Mouse (Mus musculus) neural tube, embryonic 13.5 days (tissue): ENCODE measurements around the gene Cldn7. TPM values are rescaled to one million over a fixed set of nuclear protein-coding genes. Genes with fewer than 3 reads are reported as not detected.

Source experiments
- ATAC-seq: fragments of 200-750 bp; cut with Nextera tagmentation; 2 replicates; pipeline ENCODE4 v1.8.0; 2017; ENCODE audit warnings: low read depth, mild to moderate bottlenecking, moderate TSS enrichment, moderate library complexity
- H3K27ac ChIP-seq: fragments of 300-500 bp; sonication (generic); replicated peaks from 2 replicates; pipeline ENCODE4 v1.5.1; 2015; ENCODE audit warnings: moderate library complexity, mild to moderate bottlenecking, inconsistent platforms
- H3K27me3 ChIP-seq: fragments of 300-500 bp; sonication (generic); 2 replicates; pipeline ENCODE4 v1.6.1; 2015; ENCODE audit warnings: mild to moderate bottlenecking, inconsistent platforms
- H3K36me3 ChIP-seq: fragments of 300-500 bp; sonication (generic); 2 replicates; pipeline ENCODE4 v1.6.1; 2015; ENCODE audit warnings: mild to moderate bottlenecking, inconsistent platforms
- H3K4me1 ChIP-seq: fragments of 300-500 bp; sonication (generic); replicated peaks from 2 replicates; pipeline ENCODE4 v1.6.1; 2015; ENCODE audit warnings: inconsistent platforms
- H3K4me2 ChIP-seq: fragments of 300-500 bp; sonication (generic); 2 replicates; pipeline ENCODE4 v1.6.1; 2015; ENCODE audit warnings: inconsistent platforms, mild to moderate bottlenecking, moderate library complexity
- H3K4me3 ChIP-seq: fragments of 300-500 bp; sonication (generic); 2 replicates; pipeline ENCODE4 v1.5.1; 2015; ENCODE audit warnings: mild to moderate bottlenecking, inconsistent platforms
- H3K9ac ChIP-seq: fragments of 300-500 bp; sonication (generic); 2 replicates; pipeline ENCODE4 v1.6.1; 2015; ENCODE audit warnings: moderate library complexity, mild to moderate bottlenecking, inconsistent platforms
- H3K9me3 ChIP-seq: fragments of 300-500 bp; sonication (generic); 2 replicates; pipeline ENCODE4 v1.6.1; 2016; ENCODE audit warnings: inconsistent platforms
- WGBS: fragments of 180-500 bp; shearing (Covaris S2); methylation state at CpG from one replicate; pipeline ENCODE4 v1.1.7; 2015; 5-methylcytosine and 5-hydroxymethylcytosine counted together
- polyA plus RNA-seq: library from polyadenylated mRNA; unstranded; fragments of >200 nt; fragmentation: Nextera tagmentation; extraction: Ambion mirVana; gene quantifications from 2 replicates; pipeline ENCODE4 v1.2.1, GENCODE M21; 2015

The Cldn7 gene
- polyA plus RNA-seq, 1 experiment from 2014 or later: 0.33 TPM

DNA sequence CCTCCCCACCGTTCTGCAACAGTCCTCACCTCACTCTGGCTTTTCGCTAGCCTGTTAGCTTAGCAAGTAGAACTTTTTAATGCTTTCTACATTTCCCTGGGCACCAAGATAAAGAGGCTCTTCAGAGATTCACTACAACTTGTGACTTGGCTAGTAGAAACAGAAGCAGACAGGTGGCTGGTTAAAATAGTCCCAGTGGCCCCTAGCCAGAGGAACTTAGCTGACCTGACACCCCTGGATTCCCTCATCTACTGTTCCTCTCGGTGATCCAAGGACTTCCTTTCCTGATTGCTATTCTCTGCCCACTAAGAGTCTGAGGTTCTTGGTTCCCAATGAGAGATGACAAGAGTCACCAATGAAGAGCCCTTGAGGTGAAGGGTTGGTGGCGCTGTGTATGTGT is 18.8 kb downstream of the Cldn7 start:
- Histone ChIP-seq H3K4me3 (peak overlapping the region; percentile 99; the same call in 1 of the 2 replicates), H3K27ac (no peak overlapping the region), H3K9ac (peak overlapping the region; percentile 100), H3K36me3 (peaks cover 52% of the 10 kb centered on the region), H3K4me1 (peaks cover 39% of the 10 kb centered on the region), H3K9me3 (no peaks in the 10 kb centered on the region), H3K4me2 (peak overlapping the region; percentile 87), H3K27me3 (no peaks in the 10 kb centered on the region)
- 84% methylated on average over 4 of the region's 4 CpGs for WGBS
- ATAC-seq: no peak

DNA sequence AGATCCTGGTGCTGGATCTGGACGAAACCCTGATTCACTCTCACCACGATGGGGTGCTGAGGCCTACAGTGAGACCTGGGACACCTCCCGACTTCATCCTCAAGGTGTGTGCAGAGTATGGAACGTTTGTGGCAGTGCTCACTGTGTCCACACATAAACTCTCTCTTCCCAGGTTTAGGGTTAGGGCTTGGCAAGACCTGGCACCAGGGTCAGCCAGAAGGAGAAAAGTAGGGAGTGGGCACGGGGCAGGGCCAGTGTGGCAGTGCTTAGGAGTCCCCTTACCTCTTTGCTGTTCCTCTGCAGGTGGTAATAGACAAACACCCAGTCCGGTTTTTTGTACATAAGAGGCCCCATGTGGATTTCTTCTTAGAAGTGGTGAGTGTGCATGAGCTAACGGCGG is 19.9 kb downstream of the Cldn7 start:
- Histone ChIP-seq H3K9ac (no peak overlapping the region), H3K27ac (no peak overlapping the region), H3K27me3 (no peaks in the 10 kb centered on the region), H3K4me3 (no peak overlapping the region), H3K4me1 (peaks cover 28% of the 10 kb centered on the region), H3K9me3 (no peaks in the 10 kb centered on the region), H3K4me2 (no peak overlapping the region), H3K36me3 (peaks cover 58% of the 10 kb centered on the region)
- 91% methylated on average over 8 of the region's 8 CpGs for WGBS
- no peak for ATAC-seq

DNA sequence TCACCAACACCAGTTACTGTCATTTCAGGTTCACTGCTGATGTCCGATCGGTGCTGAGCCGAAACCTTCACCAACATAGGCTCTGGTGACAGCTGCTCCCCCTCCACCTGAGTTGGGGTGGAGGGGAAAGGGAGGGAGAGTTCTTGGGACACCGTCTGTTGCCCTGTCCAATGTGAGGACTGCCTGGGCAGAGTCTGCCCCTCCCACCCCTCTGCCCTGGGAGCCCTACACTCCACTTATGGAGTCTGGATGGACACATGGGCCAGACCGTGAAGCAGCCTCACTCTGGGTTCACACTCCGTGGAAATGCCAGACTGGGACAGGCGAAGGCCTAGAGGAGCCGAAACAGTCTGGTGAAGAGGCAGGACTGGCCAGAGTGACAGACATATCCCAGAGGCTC is 25.4 kb downstream of the Cldn7 start:
- no peak overlapping the region for H3K9ac ChIP-seq
- peak overlapping the region; percentile 95; the same call in 1 of the 2 replicates for H3K27ac ChIP-seq
- no peak overlapping the region for H3K4me3 ChIP-seq
- peaks cover 29% of the 10 kb centered on the region for H3K4me1 ChIP-seq
- WGBS: 87% methylated on average over 8 of the region's 8 CpGs
- no peaks in the 10 kb centered on the region for H3K27me3 ChIP-seq
- no peak overlapping the region for H3K4me2 ChIP-seq
- no peak for ATAC-seq
- H3K36me3 ChIP-seq: peaks cover 67% of the 10 kb centered on the region
- no peaks in the 10 kb centered on the region for H3K9me3 ChIP-seq

DNA sequence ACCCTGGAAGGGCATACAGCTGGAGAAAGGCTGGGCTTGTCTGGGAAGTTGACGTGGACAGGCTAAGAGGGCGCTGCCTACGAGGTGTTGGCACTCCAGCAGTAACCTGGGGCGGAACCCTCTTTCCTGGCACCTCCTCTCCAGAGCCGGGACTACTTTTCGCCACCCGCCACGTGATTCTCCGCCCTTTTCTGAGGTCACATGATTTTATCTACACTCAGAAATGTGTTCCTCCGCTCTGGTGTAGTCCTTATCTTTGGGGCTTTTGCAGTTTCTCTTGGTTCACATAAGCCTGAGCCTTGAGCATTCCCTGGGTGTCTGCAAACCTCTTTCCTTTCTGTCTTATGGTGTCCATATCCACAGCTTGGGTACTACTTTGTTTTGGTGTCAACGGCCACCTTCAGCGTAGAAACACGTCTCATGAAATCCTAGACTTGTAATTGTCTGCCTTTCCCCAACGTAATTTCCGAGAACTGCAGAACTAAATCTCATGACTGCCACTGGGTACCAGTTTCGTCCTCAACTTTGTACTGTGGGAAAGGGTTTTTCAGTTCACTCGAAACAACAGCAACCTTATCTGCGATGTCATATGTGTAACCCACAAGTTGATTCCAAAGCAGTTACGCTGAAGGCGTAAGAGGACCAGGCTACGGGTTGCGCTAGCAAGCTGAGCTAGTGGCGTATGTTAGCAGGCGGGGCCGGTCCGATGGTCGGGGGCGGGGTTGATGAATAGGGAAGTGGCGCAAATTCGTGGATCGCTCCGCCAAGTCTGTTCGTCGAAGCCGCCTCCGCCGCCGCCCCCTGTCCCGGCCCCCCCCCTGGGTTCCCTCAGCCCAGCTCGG is 26.5 kb downstream of the Cldn7 start, which contains the start of gene Gabarap:
TSS of gene Gabarap (plus strand) at position 294 of the 842 bp plus-strand sequence.
- Histone ChIP-seq H3K4me1 (peaks cover 29% of the 10 kb centered on the region), H3K4me3 (peak within 1 kb of the TSS; percentile 75), H3K9ac (peak within 1 kb of the TSS; percentile 93), H3K27ac (peak within 1 kb of the TSS; percentile 95), H3K4me2 (peak within 1 kb of the TSS; percentile 76), H3K9me3 (no peaks in the 10 kb centered on the region), H3K36me3 (peaks cover 57% of the 10 kb centered on the region), H3K27me3 (no peaks in the 10 kb centered on the region)
- WGBS: under 1% methylated on average over 40 of the region's 40 CpGs
- peak; percentile 75 for ATAC-seq

DNA sequence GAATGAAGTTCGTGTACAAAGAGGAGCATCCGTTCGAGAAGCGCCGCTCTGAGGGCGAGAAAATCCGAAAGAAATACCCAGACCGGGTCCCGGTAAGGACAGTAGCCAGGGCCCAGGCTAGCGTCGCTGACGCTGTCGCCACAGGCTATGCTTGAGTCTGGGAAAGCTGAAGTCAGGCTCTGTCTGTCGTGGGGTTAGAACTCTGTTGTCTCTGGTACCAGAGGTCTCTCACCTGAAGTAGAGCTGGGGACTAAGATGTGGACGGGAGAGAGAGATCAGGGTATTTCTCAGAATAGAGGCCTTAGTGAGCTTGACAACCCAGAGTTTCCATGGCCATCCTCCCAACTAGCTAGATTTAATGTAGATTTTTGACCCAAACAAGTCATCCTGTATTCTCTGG is 27.1 kb downstream of the Cldn7 start:
- Histone ChIP-seq H3K36me3 (peaks cover 51% of the 10 kb centered on the region), H3K27me3 (no peaks in the 10 kb centered on the region), H3K9ac (peak overlapping the region; percentile 93), H3K9me3 (no peaks in the 10 kb centered on the region), H3K4me2 (peak overlapping the region; percentile 76), H3K4me1 (peaks cover 29% of the 10 kb centered on the region), H3K27ac (peak overlapping the region; percentile 95), H3K4me3 (peak overlapping the region; percentile 75)
- 0 out of 2 replicates have a peak, but pooled peaks have one; percentile 8 for ATAC-seq
- under 1% methylated on average over 15 of the region's 15 CpGs for WGBS

- Histone ChIP-seq H3K36me3 (peaks cover 44% of the 10 kb centered on the region), H3K27me3 (no peaks in the 10 kb centered on the region), H3K9me3 (no peaks in the 10 kb centered on the region), H3K4me1 (peaks cover 30% of the 10 kb centered on the region), H3K4me3 (peak overlapping the region; percentile 75), H3K4me2 (peak overlapping the region; percentile 76), H3K9ac (peak overlapping the region; percentile 93), H3K27ac (no peak overlapping the region)
- WGBS: 86% methylated on average over 10 of the region's 10 CpGs
- ATAC-seq: no peak
These were observed 27.8 kb downstream of the Cldn7 start for GRCm38 (mm10) chr11:69992396-69992795.

DNA sequence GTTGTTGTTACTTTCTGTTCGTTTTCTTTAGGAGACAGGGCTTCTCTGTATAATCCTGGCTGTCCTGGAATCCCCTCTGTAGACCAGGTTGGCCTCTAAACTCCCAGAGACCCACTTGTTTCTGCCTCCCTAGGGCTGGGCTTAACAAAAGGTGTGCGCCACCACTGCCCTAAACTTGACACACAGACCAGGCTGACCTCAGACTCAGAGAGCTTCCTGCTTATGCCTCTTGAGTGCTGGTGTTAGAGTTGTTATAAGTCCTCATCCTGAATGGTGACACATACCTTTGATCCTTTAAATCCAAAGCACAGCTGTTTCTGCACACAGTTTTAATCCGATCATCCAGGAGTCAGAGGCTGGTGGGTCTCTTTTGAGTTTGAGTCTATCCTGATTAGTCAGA is 28.4 kb downstream of the Cldn7 start:
- ATAC-seq: no peak
- H3K9ac ChIP-seq: peak overlapping the region; percentile 93
- peaks cover 42% of the 10 kb centered on the region for H3K36me3 ChIP-seq
- H3K27ac ChIP-seq: no peak overlapping the region
- H3K4me3 ChIP-seq: peak overlapping the region; percentile 75
- 93% methylated on average over 3 of the region's 3 CpGs for WGBS
- peak overlapping the region; percentile 76 for H3K4me2 ChIP-seq
- H3K4me1 ChIP-seq: peaks cover 36% of the 10 kb centered on the region
- no peaks in the 10 kb centered on the region for H3K27me3 ChIP-seq
- H3K9me3 ChIP-seq: no peaks in the 10 kb centered on the region

- Histone ChIP-seq H3K9me3 (no peaks in the 10 kb centered on the region), H3K27ac (no peak overlapping the region)
These were observed 30.0 kb downstream of the Cldn7 start for GRCm38 (mm10) chr11:69994401-69995090.

DNA sequence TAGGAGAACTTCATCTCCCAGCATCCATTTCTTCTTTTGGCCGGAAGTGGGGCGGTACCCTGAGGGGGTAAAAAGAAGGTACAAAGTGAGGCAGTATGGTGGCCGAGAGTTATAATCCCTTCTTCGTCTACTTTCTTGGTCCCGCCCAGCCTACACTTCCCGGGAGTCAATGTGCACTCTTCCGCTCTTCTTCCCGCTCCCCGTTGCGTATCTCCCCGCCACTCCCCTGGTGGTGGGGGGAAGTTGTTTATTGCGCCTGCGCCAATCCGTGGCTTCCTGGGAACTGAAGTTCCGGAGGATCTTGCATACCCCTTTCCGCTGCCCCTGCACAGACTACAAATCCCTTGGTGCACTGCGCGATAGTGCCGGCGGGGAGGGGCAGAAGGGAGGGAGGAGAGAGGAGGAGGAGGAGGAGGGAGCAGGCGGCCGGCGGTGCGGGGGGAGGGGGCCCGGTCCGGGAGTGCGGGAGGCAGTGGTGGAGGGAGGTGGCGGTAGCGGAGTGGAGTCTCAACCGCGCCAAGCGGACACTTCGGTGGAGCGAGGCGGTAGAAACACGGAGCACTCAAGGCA is 30.9 kb downstream of the Cldn7 start, which contains the start of gene Phf23:
TSS of gene Phf23 (plus strand) at position 387 of the 570 bp plus-strand sequence.
- peak; percentile 80 for ATAC-seq
- Histone ChIP-seq H3K9me3 (no peaks in the 10 kb centered on the region), H3K9ac (peak within 1 kb of the TSS; percentile 96), H3K27me3 (no peaks in the 10 kb centered on the region), H3K4me2 (peak within 1 kb of the TSS; percentile 65), H3K27ac (peak within 1 kb of the TSS; percentile 93), H3K36me3 (peaks cover 40% of the 10 kb centered on the region), H3K4me1 (peaks cover 52% of the 10 kb centered on the region), H3K4me3 (peak within 1 kb of the TSS; percentile 92)
- WGBS: under 1% methylated on average over 36 of the region's 36 CpGs

More at GRCm38 (mm10) chr11:69994401-69995090, 30.0 kb downstream of the Cldn7 start:
- Histone ChIP-seq H3K9ac (no peak overlapping the region), H3K36me3 (peaks cover 42% of the 10 kb centered on the region), H3K4me3 (0 out of 2 replicates have a peak overlapping the region, but pooled peaks have one; percentile 92), H3K27me3 (no peaks in the 10 kb centered on the region), H3K4me1 (peaks cover 49% of the 10 kb centered on the region), H3K4me2 (peak overlapping the region; percentile 65)
- ATAC-seq: no peak
- WGBS: 88% methylated on average over 11 of the region's 11 CpGs

GRCm38 (mm10) chr11:69996161-69997061 is 31.8 kb downstream of the Cldn7 start:
- H3K4me3 ChIP-seq: peak overlapping the region; percentile 92
- peaks cover 54% of the 10 kb centered on the region for H3K4me1 ChIP-seq
- peak overlapping the region; percentile 96 for H3K9ac ChIP-seq
- 1% methylated on average over 59 of the region's 66 CpGs for WGBS
- H3K36me3 ChIP-seq: peaks cover 40% of the 10 kb centered on the region
- H3K4me2 ChIP-seq: peak overlapping the region; percentile 65
- no peaks in the 10 kb centered on the region for H3K27me3 ChIP-seq
- peak; percentile 1 for ATAC-seq
- no peaks in the 10 kb centered on the region for H3K9me3 ChIP-seq
- peak overlapping the region; percentile 93 for H3K27ac ChIP-seq

DNA sequence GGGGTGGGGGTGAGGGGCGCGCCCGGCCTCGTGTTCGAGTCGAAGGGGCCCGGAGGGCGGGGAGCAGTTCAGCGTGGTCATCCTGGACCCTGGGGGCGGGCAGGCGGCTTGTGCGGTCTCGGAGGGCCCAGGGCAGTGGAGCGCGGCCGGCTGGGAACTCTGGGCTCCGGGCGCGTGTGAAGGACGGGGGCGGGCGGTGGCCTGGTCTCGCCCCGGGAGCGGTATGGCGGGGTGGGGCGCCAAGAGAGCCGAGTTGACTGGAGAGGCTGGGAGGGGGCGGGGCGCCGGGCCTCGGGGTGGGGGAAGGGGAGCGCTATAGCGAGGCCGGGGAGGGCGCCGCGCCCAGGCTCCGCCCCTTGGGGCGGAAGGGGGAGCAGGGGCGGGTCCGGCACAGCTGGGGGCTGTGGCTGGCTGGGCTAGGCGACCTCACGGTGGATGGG is 32.5 kb downstream of the Cldn7 start:
- H3K4me1 ChIP-seq: peaks cover 61% of the 10 kb centered on the region

More for the DNA sequence above, 32.5 kb downstream of the Cldn7 start:
- Histone ChIP-seq H3K9me3 (no peaks in the 10 kb centered on the region), H3K4me3 (peak overlapping the region; percentile 92), H3K36me3 (peaks cover 43% of the 10 kb centered on the region), H3K27ac (peak overlapping the region; percentile 93), H3K4me2 (peak overlapping the region; percentile 65), H3K9ac (peak overlapping the region; percentile 96), H3K27me3 (no peaks in the 10 kb centered on the region)
- under 1% methylated on average over 36 of the region's 44 CpGs for WGBS
- ATAC-seq: peak; percentile 3; the same call in 1 of the 2 replicates
